In the genomic region with DNA sequence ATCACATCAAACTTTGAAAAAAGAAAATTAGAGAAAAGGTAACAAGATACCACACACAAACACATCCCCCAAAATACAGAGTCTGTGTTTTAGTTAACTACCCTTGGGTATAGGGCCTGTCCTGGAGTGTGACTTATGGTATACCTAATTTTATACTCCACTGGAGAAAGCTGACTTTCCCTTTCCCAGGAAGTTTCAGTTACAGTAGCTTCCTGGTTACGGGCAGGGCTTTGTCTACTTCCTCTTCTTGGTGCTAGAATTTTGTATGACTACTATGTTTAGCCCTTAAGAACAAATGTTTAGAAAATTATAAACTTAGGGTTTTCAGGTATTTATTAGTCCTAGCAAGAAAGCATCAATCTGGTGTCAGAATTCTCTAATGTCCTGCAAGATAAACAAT, we compare ENCODE assay signal across 27 mouse cellular contexts. TPM values are rescaled to one million over a fixed set of nuclear protein-coding genes. Genes with fewer than 3 reads are reported as not detected.
DNase-seq lines count a peak whose midpoint lies in the region.
"Had no signal": no experiment of that assay in that cellular context is flagged by ENCODE, and none has a peak within 500 bp of the region (broad histone marks: within the 10 kb centered on the region; RNA-seq: fewer than 3 reads in every experiment).

No protein-coding gene starts in this region.

- no peaks in the 10 kb centered on the region for H3K79me2 ChIP-seq in macrophage (ENCODE audit: inconsistent target)

- DNase-seq in heart, adult 11 months: peak; percentile 59
- no peak for DNase-seq in heart, postnatal 36 days
- DNase-seq in lung, postnatal 36 days: peak; percentile 8
- DNase-seq in lung, postnatal 10 days: no peak
- DNase-seq in adrenal gland, postnatal 4 days (ENCODE audit: low spot score in 2 of 2): no peak
- DNase-seq in layer of hippocampus, adult 9-11 months: no peak
- DNase-seq in c-Kit-positive CD71-positive TER-119-positive erythroid progenitor cells, embryonic 14.5 days (ENCODE audit: low spot score): no peak
- DNase-seq: adrenal gland, adult 8-10 months; cerebellum, adult 2 months; cerebellum, postnatal 25 days; gastrocnemius, postnatal 14 days; heart, postnatal 14 days; kidney, adult 11 months; liver, postnatal 0 days; lung, postnatal 14 days; right cerebral cortex, postnatal 4 days had no signal

- WGBS in macrophage (ENCODE audit: missing documents): 8% methylated on average over 1 of the region's 1 CpGs

- no peaks in the 10 kb centered on the region for H3K36me3 ChIP-seq in macrophage (ENCODE audit: inconsistent target)
- H3K36me3 ChIP-seq: embryonic facial prominence, embryonic 15.5 days; G1E; heart, embryonic 12.5 days; hindbrain, embryonic 13.5 days had no signal

- H3K4me3 ChIP-seq in macrophage (ENCODE audit: inconsistent target): no peak overlapping the region
- H3K4me3 ChIP-seq: embryonic facial prominence, embryonic 15.5 days; forebrain, embryonic 15.5 days; heart, embryonic 12.5 days; hindbrain, embryonic 13.5 days; kidney, embryonic 15.5 days; left cerebral cortex, adult 2 months; midbrain, embryonic 10.5 days; myocyte; neural tube, embryonic 13.5 days had no signal

- intact Hi-C loops in heart, postnatal 36 days (cut with DNase I): no loop called here

- H3K27ac ChIP-seq in macrophage: peak overlapping the region; percentile 29
- H3K27ac ChIP-seq: embryonic facial prominence, embryonic 15.5 days; forebrain, embryonic 15.5 days; hindbrain, embryonic 13.5 days; kidney, embryonic 15.5 days; left cerebral cortex, adult 2 months; midbrain, embryonic 10.5 days; neural tube, embryonic 13.5 days had no signal

RNA-seq across cellular contexts. Expression of a gene that starts 36.5 kb away (rescaled TPM):
- total RNA-seq in heart, postnatal 36 days (2021): under 1 TPM; 0.42 to 0.51 TPM
- total RNA-seq in macrophage (2018; cell fraction: chromatin; rRNA removed): 1 to 10 TPM in 21 of 26 experiments, under 1 TPM in 4, not detected in 1; 0.67 to 6.9 (median 2.4) TPM
- 1 to 10 TPM in 13 of 26 experiments, under 1 TPM in 13; 0.24 to 2.2 (median 1.1) TPM for total RNA-seq in macrophage (2018; cell fraction: cytosol; rRNA removed)
- 10 to 100 TPM in 1 of 26 experiments, 1 to 10 TPM in 21, under 1 TPM in 4; 0.52 to 10.7 (median 1.9) TPM for total RNA-seq in macrophage (2018; cell fraction: nucleus; rRNA removed)
- polyA plus RNA-seq in macrophage (2018): 0.52 to 0.93 TPM (median 0.76 TPM) in 3 replicates
- total RNA-seq in adrenal gland, postnatal 4 days (2021): 1 to 10 TPM; 1.9 to 2.3 TPM
- polyA plus RNA-seq: G1E, myocyte had no signal

Comparison
In these comparisons a context has a peak if more than half of its experiments do, and no peak if none do; other contexts are left out.
1. DNase-seq: peak in heart, adult 11 months (single experiment) and lung, postnatal 36 days (single experiment); none in heart, postnatal 36 days (0 of 2), lung, postnatal 10 days (single experiment), adrenal gland, postnatal 4 days (0 of 2), layer of hippocampus, adult 9-11 months (single experiment) and c-Kit-positive CD71-positive TER-119-positive erythroid progenitor cells, embryonic 14.5 days (single experiment).